Mouse (Mus musculus) macrophage (primary cell): ENCODE results near the gene Gatad2a. TPM values are rescaled to one million over a fixed set of nuclear protein-coding genes. Genes with fewer than 3 reads are reported as not detected.

Source experiments
- H3K27ac ChIP-seq: fragments of 350-480 bp; formaldehyde crosslinking; 2 replicates; pipeline ENCODE4 v1.9.0; 2021
- H3K36me3 ChIP-seq: fragments of 350-480 bp; formaldehyde crosslinking; 2 replicates; pipeline ENCODE4 v1.9.0; 2021; ENCODE audit errors: inconsistent target
- H3K4me3 ChIP-seq: fragments of 350-480 bp; formaldehyde crosslinking; 2 replicates; pipeline ENCODE4 v1.9.0; 2021; ENCODE audit errors: inconsistent target
- H3K79me2 ChIP-seq: fragments of 350-480 bp; formaldehyde crosslinking; 2 replicates; pipeline ENCODE4 v1.9.0; 2021; ENCODE audit errors: inconsistent target
- WGBS: methylation state at CpG from one replicate; pipeline ENCODE4 v1.1.7; 2026; ENCODE audit warnings: inconsistent platforms; ENCODE audit not compliant: missing documents; 5-methylcytosine and 5-hydroxymethylcytosine counted together
- polyA plus RNA-seq: library from polyadenylated mRNA; stranded (reverse); fragments of 250-400 nt; gene quantifications from 3 replicates; pipeline ENCODE4 v1.2.4, GENCODE M21; 2018; ENCODE audit warnings: inconsistent platforms

Gatad2a gene
- polyA plus RNA-seq, 1 experiment from 2014 or later: 65.2 TPM

- Histone ChIP-seq H3K27ac (no peak overlapping the region), H3K36me3 (peaks cover 12% of the 10 kb centered on the region; the same call in 1 of the 2 replicates), H3K4me3 (no peak overlapping the region), H3K79me2 (no peaks in the 10 kb centered on the region)
- WGBS: 12% methylated on average over 32 of the region's 32 CpGs
Observed at GRCm38 (mm10) chr8:69888902-69889301, 107.3 kb downstream of the Gatad2a start.

DNA sequence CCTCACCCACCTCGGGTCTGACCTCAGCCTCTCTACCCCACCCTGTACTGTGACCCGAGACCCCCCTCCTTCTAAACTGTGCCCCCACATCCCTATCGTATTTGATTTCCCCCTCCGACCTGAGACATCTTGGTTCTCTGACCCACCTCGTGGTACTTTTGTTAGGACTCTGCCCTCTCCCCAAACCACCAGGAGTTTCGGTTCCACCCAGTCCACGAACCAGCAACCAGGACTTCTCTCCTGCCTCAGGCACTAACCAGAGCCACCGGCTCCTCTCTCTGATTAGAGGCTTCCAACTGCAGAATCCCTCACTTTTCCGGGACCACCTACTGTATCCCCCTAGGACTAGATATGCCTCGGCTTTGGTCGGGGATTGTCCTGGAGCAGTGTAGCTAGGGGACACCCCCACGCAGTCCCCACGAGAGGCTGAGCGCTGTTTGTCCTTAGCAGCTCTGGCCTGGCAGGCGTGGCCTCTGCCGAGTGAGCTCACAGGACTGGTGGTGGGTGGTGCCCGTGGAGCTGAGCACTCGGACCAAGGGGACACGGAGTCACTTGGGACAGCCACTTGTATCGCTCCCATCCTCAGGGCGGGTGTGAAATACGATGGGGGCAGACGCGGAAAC is 107.8 kb downstream of the Gatad2a start:
- 11% methylated on average over 23 of the region's 24 CpGs for WGBS
- Histone ChIP-seq H3K27ac (no peak overlapping the region), H3K36me3 (peaks cover 6% of the 10 kb centered on the region; the same call in 1 of the 2 replicates), H3K4me3 (no peak overlapping the region), H3K79me2 (no peaks in the 10 kb centered on the region)

DNA sequence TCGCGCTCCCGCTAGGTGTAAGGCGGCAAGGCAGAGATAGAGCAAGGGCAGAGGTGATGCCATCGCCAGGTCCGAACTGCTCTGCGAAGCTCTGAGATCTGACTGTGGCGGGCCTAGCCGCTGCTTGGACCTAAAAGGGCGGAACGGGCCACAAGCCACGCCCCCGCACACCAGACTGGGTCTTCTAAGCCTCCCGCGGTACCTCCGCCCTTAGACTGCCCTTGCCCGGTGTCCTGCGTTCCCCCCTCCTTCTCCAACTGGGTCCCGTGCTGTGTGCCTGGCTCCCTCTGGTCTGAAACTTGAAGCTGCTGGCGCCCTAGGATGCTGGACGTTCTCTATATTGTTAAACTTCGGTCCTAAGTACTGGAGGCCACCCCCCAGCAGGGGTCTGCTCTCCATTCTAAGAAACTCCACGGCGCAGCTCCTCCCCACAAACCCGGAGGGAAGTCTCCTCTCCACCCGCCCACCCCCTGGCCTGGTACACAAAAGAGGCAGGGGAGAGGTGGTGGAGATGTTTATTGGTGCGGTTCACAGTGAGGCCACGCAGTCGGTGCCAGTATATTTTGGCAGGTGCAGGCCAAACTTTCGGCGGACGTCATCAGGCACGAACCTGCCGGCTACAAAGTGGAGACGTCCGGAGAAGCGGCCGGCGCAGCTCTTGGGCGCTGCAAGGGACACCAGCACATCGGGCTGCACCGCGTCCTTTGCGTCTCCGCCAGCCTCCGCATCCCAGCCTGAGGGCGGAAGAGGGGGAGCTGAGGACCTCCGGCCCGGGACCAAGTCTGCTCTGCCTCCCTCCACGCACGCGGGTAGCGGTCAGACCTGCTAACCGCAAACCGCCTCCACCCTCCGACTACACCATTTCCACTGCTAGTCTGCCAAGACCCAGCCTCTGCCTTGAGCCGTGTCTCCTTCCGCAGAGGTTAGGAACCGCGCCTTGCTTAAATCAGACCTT is 108.6 kb downstream of the Gatad2a start, which contains the start of gene Cilp2:
Gene Cilp2, minus strand, starts transcription at position 399 of the 955 bp plus-strand sequence.
- no peak within 1 kb of the TSS for H3K27ac ChIP-seq
- no peaks in the 10 kb centered on the region for H3K79me2 ChIP-seq
- H3K4me3 ChIP-seq: no peak within 1 kb of the TSS
- H3K36me3 ChIP-seq: peaks cover 4% of the 10 kb centered on the region; the same call in 1 of the 2 replicates
- WGBS: 1% methylated on average over 60 of the region's 60 CpGs

GRCm38 (mm10) chr8:69884141-69884540 is 112.0 kb downstream of the Gatad2a start:
- 43% methylated on average over 11 of the region's 13 CpGs for WGBS
- Histone ChIP-seq H3K27ac (no peak overlapping the region), H3K4me3 (no peak overlapping the region), H3K79me2 (no peaks in the 10 kb centered on the region), H3K36me3 (no peaks in the 10 kb centered on the region)

DNA sequence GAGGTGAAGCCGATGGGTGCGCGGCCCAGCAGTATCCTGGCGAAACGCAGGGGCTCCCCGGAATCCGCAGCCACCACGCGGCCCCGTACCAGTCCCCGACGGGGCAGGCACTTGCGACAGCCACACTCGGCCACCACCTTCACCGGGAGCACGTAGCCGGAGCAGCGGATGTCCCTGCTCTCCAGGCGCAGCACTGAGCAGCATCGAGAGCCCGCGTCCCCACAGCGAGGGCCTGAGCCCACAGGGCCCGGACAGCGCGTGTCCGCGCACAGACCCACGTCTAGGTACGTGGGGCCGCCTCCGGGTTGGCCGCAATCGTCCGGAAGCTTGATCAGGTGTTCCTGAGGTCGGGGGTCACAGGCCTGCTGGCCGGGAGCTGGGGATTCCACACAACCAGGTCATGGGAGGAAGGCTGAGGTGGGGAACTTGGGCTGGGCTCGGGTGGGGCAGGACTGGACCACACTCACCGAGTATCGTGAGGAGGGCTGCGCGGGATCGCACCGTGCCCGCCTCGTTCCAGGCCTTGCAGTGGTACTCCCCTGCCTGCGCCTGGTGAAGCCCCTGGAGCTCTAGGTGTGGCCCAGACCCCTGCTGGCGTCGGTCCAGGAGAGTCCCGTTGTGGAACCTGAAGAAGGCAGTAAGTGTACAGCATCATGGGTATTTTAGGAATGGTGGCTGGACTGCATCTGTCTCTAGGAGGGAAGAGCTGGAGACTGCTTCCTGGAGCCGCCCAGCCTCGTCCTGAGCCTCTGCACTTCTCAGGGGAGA is 113.2 kb downstream of the Gatad2a start:
- Histone ChIP-seq H3K4me3 (no peak overlapping the region), H3K79me2 (no peaks in the 10 kb centered on the region), H3K36me3 (no peaks in the 10 kb centered on the region), H3K27ac (no peak overlapping the region)
- 30% methylated on average over 42 of the region's 52 CpGs for WGBS

DNA sequence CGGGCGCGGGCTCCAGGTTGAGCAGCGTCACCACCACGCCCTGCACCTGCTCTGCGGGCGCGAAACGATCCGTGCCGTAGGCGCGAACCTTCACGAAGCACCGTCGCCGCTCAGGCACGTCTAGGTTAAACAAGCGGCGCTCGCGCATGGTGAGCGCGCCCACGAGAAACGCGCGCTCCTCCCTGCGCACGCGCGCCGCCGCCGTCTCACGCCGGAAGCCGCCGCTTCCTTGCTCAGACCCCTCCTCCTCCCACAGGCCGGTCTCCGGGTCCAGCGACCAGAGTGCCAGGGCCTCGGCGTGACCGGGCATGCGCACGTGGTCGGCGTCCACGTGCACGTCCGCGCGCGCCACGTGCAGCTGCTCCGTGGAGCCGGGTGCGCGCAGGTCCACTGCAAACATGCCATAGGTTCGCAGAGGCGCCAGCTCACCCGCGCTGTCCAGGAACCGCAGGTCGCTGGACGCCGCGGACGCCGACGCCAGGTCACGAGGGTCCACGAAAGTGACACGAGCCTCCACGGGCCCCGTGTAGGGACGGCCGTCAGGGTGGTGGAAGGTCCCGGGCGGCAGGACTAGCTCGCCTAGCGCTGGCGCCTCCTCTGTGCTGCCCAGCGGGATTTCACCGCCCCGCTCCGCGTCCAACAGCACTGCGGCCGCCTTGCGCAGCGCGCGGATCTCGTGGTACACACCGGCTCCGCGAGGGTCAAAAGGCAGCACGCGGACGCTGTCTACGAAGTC is 114.0 kb downstream of the Gatad2a start:
- H3K36me3 ChIP-seq: no peaks in the 10 kb centered on the region
- 14% methylated on average over 94 of the region's 103 CpGs for WGBS
- H3K79me2 ChIP-seq: no peaks in the 10 kb centered on the region
- no peak overlapping the region for H3K4me3 ChIP-seq
- no peak overlapping the region for H3K27ac ChIP-seq

DNA sequence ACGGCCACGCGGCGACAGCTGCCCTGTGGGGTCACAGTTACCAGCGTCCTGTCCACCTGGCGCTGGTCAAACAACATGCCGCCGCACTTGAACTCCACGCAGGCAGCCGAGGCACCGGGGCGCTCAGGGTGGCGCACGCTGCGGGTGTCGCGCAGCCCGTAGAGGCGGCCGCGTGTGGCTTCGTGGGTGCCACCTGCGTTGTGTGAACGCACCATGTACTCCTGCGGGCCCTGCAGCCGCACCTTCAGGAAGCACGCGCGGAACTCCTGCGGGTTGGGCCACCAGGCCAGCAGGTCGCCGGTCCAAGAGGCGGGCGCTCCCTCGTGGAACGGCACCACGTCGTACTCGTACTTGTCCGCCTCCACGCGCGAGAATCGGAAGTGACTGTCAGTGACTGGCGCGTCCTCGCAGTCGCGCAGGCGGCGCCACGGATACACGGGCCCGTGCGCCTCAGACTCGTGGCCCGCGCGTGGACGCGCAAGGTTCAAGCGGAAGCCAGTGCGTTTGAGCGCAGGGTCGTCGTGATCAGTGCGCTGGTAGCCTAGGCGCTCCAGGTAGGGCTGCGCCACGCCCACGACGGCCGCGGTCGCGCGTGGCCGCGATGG is 114.8 kb downstream of the Gatad2a start:
- Histone ChIP-seq H3K4me3 (no peak overlapping the region), H3K79me2 (no peaks in the 10 kb centered on the region), H3K27ac (no peak overlapping the region), H3K36me3 (no peaks in the 10 kb centered on the region)
- WGBS: 40% methylated on average over 73 of the region's 79 CpGs

DNA sequence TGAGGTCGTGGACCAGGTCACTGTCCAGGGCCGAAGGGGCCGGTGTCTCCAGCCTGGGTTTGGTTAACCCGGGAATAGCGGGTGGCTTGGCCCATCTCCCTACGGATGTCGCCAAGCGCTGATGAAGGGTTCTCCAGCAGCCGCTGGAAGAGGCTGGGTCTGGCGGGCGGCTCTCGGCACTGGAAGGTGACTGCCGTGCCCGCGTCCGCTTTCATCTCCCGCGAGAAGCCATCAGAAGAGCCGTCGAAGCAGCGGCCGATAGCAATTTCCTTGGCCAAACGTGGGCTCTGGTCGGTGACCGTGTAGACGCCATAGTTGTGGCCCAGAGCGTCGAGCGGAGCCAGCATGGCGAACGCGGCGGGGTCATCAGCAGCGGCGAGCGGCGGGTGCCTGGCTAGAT is 115.3 kb downstream of the Gatad2a start:
- Histone ChIP-seq H3K36me3 (no peaks in the 10 kb centered on the region), H3K79me2 (no peaks in the 10 kb centered on the region), H3K27ac (no peak overlapping the region), H3K4me3 (no peak overlapping the region)
- 27% methylated on average over 24 of the region's 37 CpGs for WGBS

DNA sequence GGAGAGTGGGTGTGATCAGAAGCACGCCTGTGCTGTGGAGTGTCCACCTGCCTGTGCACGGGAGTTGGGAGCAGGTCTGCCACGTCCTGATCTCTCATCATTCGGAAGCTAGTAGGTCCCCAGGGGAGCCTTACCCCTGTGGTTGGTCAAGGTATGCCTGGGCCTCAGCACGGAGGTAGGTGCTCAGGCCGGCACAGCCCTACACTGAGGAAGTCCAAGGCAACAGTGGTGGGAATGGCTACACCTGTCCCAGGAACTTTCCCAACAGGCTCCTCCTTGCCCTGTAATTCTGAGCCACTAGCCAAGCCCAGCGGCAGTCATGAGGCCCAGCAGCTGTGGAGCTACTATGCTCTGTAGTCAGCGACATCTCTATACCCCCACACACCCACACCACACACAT is 116.5 kb downstream of the Gatad2a start:
- H3K36me3 ChIP-seq: no peaks in the 10 kb centered on the region
- 89% methylated on average over 8 of the region's 8 CpGs for WGBS
- H3K27ac ChIP-seq: no peak overlapping the region
- no peak overlapping the region for H3K4me3 ChIP-seq
- no peaks in the 10 kb centered on the region for H3K79me2 ChIP-seq

DNA sequence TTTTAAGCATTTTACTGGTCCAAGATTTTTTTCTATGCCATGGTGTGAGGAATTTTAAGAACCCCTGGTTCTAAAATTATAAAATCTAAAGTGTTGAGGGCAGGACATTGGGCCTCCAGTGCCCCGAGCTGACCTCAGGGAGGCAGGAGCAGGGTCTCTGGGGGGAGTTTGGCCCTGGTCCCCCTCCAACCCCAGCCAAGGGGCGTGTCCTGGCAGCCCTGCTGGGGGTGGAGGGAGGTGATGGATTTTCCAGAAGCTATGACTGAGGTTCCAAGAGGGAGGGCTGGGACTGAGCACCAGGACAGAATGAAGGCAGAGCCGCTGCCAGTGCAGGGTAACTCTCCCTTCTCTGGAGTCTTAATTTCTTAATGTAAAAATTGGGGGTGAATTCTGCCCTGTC is 118.2 kb downstream of the Gatad2a start:
- Histone ChIP-seq H3K4me3 (no peak overlapping the region), H3K79me2 (no peaks in the 10 kb centered on the region), H3K27ac (no peak overlapping the region), H3K36me3 (no peaks in the 10 kb centered on the region)
- 82% methylated on average over 3 of the region's 3 CpGs for WGBS

DNA sequence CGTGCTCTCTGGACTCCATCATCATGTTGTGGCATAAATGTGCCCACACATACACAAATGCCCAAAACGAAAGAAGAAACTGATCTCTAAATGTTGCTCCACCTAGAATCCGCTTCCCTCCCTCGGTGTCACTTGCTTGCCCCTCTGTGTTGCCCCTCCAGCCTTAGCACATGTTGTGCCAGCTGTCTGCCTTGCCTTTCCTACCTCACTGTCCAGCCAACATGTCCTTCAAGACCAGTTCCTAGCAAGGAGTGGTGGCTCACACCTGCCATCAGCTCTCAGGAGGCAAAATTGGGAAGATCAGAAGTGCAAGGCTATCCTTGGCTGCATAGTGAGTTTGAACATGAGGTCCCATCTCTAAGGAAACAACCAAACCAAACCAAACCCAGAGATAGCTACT is 118.8 kb downstream of the Gatad2a start:
- no peaks in the 10 kb centered on the region for H3K36me3 ChIP-seq
- no peak overlapping the region for H3K27ac ChIP-seq
- H3K4me3 ChIP-seq: no peak overlapping the region
- no peaks in the 10 kb centered on the region for H3K79me2 ChIP-seq
- 79% methylated on average over 4 of the region's 4 CpGs for WGBS

GRCm38 (mm10) chr8:69876967-69877366 is 119.2 kb downstream of the Gatad2a start:
- H3K27ac ChIP-seq: no peak overlapping the region
- WGBS: 79% methylated on average over 10 of the region's 10 CpGs
- no peaks in the 10 kb centered on the region for H3K36me3 ChIP-seq
- H3K4me3 ChIP-seq: no peak overlapping the region
- H3K79me2 ChIP-seq: no peaks in the 10 kb centered on the region

- WGBS: 54% methylated on average over 8 of the region's 10 CpGs
- H3K27ac ChIP-seq: no peak overlapping the region
- H3K36me3 ChIP-seq: no peaks in the 10 kb centered on the region
- H3K79me2 ChIP-seq: no peaks in the 10 kb centered on the region
- H3K4me3 ChIP-seq: no peak overlapping the region
Observed at GRCm38 (mm10) chr8:69876097-69876496, 120.1 kb downstream of the Gatad2a start.

DNA sequence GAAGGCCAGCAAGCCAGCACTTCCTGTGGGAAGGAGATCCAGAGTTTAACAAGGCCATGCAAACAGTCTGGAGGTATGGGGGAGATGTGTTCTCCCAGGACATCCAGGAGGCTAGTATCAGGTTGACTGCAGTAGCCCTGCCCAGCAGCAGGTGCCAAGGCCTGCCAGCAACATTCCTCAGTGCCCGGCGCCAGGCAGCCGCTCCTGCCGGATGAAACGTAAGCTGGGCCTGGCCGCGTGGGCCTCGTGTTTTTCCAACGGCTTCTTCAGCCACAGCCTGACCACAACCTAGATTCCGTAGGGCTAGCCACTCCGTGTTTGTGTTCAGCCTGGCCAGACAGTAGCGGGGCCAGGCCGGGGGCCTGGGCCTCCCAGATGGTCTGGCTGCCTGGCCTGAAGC is 121.5 kb downstream of the Gatad2a start:
- 86% methylated on average over 13 of the region's 13 CpGs for WGBS
- Histone ChIP-seq H3K79me2 (no peaks in the 10 kb centered on the region), H3K36me3 (no peaks in the 10 kb centered on the region), H3K4me3 (no peak overlapping the region), H3K27ac (no peak overlapping the region)
